Mouse (Mus musculus) layer of hippocampus, postnatal 36 days (tissue): ENCODE data around the gene Hibadh. TPM values are rescaled to one million over a fixed set of nuclear protein-coding genes. Genes with fewer than 3 reads are reported as not detected.
A peak's percentile ranks its signal among the peaks of the same experiment; 100 is the strongest.
"Not testable (repeated sequence)": the region's sequence is repeated elsewhere in the genome, so short reads cannot be mapped to it uniquely, and the experiment has no call there.

ENCODE experiments used
- DNase-seq, 2 experiments: peaks; one replicate each; pipeline ENCODE4 v3.0.0; 2022
- total RNA-seq, 2 experiments: library from RNA; stranded (reverse); gene quantifications; 2 replicates each; pipeline ENCODE4 v1.2.3; 2021

Gene Hibadh
- 10 to 100 TPM; 45.5 to 48.4 TPM for total RNA-seq

DNA sequence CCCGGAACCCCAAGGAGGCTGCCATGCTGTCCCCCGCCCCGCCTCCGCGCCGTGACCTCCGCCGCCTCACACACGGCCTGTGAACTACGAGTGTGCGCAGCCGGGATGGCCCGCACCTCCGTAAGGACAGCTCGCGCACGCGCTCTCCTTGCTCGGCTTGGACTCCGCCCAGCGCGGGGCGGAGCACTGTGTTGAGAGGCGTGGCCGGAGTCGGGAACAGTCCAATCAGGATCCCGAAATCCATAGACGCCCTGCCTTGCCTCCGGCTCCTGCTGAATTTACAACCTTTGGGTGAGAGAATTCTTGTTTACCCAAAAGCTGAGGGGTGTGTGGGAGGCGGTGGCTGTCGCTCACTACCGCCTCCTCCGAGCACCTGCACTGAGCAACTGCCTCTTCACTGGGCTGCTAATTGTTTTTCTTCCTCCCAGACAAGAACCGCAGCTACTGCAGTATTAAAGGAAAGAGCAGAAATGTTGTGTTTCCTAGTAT, at the start of gene Hibadh:
Gene Hibadh, minus strand, starts transcription at position 166 of the 489 bp plus-strand sequence.
- DNase-seq = peak; percentile 95 to 97

DNA sequence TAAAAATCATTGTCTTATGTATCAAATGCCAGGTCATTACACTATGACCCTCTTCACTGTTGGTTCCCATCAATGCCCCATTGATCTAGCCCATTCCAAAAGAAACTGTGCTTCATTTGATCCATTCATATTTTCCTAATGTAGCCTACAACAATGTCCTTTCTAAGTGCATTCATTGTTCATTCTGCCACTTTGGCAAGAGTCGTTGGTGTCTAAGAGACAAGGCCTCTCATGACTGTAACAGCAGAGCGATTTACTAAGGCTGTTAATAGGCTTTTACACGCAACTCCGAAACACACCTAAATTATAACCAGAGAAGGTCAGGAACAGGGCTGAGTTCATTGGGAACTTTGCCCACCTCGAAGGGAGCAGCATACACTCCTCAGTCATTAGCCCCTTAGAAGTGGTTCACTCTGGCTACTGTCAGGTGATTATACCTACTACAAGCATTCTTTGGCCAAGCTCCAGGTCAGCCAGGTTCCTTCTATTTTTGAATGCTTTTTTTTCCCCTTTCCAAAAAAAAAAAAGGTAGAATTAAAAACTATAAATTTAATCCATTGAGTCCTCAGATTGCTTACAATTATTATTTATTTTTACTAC, 46.8 kb upstream of the Hibadh start:
- no peak for DNase-seq

DNA sequence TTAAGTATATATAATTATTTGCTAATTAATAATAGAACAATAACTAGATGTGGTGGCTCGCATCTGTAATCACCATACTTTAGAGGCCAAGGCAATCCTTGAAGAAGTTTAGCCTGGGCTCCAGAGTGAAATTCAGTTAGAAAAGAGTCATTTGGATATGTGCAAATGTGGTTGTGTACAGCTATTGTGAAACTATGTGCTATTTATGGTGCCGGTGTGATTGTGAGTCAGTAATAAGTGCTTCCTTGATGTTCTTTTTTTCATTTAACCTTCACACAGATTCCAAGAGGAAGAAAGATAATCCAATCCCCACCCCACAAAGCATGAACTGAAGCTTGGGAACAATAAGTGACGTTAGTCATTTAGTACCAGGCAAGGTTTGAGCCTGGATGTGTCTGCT, 42.4 kb upstream of the Hibadh start:
- no peak for DNase-seq

DNA sequence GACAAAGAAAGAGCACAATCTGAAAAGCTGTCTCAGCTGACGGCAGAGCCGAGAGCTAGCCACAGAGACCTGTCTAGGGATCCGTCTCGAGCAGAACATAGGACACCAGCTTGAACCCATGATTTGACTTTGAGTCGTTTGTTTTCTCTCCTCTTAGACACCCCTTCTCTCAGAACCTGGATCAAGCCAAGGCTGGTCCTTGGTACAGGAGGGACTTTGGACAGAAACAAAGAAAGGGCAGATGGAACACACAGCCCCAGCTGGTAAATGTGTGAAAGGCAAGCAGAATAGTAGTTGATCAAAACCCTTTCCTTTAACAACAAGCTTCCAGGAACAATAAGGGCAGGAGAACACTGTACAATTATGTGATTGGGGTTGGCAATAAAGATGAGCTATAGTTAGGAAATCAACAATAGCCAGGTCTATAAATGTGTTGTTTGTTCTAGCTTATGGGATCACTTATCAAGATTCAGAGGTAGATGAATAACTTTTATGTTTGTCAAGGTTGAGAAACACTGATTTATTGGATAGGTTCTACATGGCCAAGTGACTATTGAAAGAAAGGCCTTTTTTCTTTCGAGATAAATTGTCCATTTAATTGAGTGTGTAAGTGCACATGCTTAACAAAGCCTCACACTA, 41.8 kb upstream of the Hibadh start:
- DNase-seq = no peak

DNA sequence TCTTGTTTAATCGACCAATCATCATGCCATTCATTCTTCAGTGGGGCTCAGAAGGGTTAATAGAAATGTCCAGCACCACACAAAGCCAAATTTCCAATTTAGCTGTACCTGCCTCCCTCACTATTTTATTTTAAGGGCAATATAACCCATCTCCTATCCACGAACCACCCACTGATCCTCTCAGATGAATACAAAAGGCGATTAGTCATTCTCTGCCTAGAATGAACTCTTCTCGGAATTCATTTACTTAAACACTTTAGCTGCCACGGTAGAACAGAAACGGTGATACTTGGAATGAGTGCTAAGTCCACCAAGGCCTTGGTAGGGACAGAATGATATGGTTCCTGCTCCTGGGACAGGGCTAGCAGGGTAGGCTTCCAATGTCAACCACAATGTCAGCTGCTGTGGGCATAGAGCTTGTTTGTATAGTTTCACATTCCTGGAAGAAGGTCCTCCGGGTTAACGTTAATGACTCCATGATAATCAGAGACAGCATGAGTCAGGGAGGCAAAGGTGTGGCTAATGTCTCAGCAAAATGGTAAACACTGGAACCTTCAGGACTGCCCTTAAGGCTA, 40.4 kb upstream of the Hibadh start:
- no peak for DNase-seq

DNA sequence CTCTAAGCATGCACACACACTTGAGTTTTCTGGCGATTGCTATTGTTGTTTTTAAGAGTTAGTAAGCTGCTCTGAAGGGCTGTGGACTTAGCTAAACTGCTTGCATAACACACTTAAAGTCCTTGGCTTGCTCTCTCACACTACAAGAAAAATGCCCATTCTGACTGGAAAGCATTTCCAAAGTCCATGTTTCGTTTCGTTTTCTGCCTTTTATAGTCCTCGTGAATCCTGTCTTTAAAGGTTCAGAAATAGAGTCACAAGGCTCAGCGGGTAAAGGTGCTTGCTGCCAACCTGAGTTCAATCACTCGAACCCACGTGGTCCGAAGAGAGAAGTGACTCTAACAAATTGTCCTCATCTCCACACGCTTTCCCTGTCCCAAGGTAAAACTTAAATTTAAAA, 39.4 kb upstream of the Hibadh start:
- DNase-seq = no peak

DNA sequence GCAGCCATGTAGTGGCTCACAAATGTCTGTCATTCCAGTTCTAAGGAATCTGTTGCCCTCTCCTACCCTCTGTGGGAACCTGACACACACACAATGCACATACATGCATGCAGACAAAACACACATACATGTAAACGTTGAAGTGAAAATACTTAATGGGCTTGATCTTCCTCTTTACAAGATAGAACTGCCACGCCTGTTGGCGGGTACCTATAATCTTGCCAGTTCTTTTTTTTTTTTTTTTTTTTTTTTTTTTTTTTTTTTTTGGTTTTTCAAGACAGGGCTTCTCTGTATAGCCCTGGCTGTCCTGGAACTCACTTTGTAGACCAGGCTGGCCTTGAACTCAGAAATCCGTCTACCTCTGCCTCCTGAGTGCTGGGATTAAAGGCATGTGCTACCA, 37.3 kb upstream of the Hibadh start:
- not testable (repeated sequence) for DNase-seq

DNA sequence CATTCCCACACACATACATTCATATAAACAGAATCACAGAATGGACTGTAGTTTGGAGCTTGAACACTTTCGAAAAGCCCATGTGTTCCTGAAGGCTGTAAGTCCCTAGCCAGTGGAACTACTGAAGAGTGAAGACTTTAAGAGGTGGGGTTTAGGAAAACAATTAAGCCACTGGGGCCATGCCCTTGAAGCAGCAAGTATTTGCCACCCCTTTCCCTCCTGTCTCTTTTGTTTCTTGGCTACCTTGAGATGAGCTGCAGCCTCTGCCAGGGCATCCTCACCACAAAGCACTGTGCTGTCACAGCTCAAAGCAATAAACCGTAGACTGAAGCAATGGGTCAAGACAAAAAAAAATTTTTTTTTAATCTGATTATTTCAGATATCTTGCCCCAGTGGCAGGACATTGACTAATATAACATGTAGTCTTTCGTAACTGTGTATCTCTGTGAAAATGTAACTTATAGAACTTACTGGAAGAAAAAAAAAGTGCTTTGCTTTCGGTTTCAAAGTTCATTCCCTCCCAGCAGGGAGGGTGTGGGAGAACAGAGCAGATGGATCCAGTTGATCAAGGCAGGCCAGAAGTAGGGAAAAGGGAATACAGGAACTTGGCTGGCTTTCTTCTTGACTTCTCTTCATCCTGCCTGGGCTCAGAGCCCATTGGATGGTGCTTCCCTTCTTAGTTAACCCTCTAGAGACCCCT, 35.2 kb upstream of the Hibadh start:
- no peak for DNase-seq

DNA sequence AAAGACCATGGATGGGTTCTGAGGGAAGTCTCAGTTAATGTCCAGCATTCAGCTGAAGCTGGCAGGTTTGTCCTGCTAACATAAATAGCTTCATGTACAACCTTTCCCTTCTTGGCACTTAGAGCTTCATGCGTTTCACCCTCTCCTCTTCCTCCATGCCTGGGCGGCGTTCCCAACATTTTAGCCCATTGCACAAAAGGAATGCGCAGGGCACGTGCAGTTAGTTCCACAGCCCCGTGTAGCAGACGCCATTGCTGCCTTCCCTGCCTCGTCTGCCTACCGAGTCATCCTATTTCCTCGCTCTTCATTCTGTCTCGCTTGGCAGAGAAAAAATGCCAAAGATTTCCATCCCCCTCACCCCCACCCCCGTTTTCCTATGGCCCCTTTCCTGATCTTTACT, 34.4 kb upstream of the Hibadh start:
- no peak for DNase-seq

DNA sequence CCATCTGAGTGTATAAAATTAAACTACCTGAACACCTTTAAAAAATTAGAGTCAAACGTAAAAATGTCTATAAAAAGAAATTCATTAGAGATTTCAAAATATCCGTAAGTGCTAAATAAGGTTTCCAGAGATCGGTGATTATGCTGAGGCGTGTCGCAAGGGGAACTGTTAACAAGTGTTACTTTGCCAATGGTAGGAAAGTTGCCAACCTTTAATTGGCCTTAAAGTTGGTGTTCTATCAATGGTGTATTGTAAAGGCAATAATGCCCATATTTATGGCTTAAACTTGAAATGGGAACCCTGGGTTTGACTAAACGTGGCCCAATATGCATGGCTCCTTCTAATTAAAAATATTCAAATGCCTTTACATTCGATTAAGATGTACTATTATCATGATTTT, 33.5 kb upstream of the Hibadh start:
- no peak for DNase-seq

DNA sequence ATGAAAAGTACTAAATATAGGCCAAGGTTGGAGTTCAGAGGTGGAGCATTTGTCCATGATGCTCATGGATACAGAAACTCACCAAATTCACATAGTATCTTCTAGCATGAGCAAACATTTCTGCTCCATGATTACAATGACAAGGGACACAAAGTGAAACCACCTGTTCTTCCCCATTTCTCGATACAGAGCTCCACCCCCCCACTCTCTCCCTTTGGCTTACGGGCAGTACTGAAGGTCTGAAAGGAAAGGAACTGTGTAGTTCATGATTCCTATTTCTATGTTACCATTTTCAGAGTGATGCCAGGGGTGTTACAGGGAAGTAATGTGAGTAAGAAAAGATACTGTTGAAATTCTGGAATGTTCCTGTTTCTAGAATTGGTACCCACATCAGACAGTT, 32.4 kb upstream of the Hibadh start:
- no peak for DNase-seq

DNA sequence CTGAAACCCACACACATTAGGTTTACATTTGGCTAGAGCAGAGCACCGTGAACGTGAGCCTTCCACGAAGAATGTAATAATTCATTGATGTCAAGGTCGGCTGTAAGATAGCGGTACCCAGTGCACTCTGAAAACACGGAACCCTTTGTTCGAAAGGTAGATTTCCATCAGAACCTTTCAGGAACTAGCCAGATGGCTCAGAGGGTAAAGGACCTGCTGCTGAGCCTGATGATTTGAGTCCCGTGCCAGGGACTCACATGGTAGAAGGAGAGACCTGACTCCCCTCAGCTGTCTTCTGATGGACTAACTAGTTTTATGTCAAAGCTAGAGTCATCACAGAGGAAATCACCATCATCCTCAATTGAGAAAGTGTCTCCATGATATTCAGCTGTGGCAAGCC, 31.6 kb upstream of the Hibadh start:
- no peak for DNase-seq

DNA sequence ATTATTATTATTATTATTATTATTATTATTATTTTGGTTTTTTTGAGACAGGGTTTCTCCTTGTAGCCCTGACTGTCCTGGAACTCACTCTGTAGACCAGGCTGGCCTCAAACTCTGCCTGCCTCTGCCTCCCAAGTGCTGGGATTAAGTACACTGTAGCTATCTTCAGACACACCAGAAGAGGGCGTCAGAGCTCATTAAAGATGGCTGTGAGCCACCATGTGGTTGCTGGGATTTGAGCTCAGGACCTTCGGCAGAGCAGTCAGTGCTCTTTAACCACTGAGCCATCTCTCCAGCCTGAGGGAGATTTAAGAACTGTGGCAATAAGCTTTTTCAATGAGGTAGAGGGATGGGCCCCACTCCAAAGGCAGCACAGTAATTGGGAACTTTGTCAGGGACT, 29.7 kb upstream of the Hibadh start:
- not testable (repeated sequence) for DNase-seq

DNA sequence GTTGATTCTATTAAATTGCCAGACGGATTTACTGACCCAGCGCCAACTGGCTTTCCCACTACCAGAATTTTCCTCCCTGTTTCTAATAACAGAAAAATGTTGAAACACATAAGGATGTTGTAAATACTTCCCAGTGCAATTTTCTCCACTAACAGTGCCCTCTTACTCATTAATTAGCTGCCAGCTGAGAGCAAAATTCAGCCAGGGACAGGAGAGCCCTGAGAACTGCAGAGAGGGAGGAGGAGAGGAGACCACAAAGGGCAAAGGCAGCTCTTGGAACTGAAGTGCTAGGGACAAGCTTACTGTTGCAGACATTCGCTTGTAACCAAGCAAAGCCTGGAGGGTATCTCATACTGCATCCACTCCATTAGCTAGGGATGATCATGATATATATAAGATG, 27.5 kb upstream of the Hibadh start:
- DNase-seq = no peak

DNA sequence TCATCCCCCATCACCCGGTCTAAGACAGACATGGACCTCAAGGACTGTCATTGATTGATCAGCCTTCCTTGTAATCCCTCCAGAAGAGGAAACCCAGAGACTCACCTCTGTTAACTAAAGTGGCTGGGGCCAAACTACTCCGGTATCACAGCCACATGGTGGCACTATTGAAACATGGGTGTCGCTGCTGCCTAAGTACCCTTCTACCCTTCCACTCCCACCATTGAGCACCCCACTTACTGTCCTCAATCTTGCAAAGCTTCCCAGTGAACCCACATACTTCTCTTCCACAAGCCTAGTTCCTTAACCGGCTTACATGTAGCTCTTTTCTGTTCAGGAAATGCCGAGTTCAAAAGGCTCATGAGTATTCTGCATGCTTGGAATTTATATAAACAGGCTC, 22.8 kb upstream of the Hibadh start:
- no peak for DNase-seq

DNA sequence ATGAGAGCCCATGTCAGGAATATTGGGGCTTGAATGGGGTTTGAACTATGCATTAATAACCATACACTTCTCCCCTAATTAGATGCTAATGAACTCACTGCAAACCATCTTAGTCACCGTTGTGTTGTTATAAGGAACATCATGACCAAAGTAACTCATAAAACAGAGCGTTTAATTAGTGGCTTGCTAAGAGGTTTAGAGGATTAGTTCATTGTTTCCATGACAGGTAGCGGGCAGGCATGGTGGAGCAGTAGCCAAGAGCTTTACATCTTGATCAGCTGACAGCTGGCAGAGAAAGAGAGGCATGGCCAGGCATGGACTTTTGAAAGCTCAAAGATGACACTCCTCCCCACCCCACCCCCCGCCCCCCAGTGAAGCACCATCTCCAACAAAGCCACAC, 15.1 kb upstream of the Hibadh start:
- DNase-seq = no peak

DNA sequence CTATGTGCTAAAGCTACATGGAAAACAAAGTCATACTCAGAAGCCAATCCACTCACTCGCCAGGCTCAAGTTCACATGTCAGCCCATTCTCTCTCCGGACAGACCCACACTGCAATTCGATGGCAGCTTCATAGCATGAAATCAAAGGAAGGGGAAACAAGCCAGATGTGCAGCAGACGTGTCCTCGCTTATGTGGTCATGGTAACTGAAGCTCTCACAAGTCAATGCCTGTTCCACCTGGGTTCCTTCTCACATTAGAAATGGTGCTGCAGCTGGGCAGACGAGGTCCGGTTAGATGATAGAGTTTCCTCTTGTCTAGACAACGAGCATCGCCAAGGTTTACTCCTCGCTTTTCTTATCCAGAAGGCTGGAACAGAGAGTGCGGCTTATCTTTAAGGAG, 8.6 kb upstream of the Hibadh start:
- no peak for DNase-seq

DNA sequence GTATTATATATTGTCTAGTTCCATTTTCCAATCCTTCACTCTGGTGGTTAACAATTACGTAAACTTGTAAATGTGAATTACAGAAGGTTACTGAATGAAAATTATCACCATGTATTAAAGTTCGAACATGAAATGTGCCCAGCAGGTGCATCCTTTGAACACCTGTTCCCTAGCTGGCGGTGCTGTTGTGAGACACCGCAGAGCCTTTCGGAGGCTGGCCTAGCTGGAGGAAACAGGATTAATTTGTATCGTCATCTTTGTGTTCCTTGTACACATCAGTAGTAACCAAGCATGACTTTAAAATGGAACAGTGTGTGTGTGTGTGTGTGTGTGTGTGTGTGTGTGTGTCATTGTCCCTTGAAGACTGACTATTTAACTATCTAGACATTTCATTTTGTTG, 7.8 kb upstream of the Hibadh start:
- no peak for DNase-seq

DNA sequence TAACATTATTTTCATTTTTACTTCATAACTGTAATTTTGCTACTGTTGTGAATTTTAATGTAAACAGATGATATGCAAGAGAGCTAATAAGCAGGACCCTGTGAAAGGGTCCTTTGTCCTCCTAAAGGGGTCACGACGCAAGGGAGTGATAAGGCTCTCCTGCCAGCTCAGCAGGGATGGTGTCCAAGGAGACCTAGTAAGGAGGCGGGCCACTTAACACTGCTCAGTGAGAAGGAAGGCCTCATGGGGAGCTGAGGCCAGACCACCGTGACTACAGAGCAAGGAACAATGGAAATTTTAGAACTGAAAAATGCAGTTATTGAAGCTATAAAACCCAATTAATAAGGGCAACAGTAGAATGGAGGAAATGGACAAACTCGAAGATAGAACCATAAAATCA, 5.7 kb upstream of the Hibadh start:
- DNase-seq = no peak

DNA sequence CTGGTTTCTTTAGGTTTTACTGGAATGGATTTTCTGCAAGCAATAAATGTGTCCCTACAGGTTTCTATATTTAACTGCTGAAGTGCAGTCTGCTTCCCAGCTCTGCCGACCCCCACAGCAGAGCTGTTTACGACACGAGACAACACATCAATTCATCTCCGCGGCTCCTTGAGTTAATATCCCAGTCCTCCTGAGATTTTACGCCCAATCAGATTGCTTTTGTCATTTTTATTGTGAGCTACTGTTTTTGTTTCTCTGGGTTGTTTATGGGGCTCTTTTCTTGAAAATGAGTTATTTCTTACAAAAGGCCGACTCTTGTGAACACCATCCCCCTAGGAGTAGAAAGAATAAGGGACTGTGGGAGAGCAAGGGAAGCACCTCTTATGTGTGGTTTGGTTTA, 2.0 kb upstream of the Hibadh start:
- no peak for DNase-seq

DNA sequence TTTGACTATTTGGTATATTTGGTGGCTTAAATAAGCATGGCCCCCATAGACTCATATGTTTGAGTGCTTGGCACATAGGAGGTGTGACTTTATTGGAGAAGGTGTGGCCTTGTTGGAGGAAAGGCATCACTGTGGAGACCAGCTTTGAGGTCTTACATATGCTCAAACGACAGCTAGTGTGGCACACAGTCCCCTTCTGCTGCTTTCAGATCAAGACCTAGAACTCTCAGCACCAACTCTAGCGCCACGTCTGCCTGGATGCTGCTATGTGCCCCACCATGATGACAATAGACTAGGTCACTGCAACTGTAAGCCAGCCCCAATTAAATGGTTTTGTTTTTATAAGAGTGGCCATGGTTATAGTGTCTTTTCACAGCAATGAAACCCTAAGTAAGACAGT, 887 bp upstream of the Hibadh start:
- no peak for DNase-seq

DNA sequence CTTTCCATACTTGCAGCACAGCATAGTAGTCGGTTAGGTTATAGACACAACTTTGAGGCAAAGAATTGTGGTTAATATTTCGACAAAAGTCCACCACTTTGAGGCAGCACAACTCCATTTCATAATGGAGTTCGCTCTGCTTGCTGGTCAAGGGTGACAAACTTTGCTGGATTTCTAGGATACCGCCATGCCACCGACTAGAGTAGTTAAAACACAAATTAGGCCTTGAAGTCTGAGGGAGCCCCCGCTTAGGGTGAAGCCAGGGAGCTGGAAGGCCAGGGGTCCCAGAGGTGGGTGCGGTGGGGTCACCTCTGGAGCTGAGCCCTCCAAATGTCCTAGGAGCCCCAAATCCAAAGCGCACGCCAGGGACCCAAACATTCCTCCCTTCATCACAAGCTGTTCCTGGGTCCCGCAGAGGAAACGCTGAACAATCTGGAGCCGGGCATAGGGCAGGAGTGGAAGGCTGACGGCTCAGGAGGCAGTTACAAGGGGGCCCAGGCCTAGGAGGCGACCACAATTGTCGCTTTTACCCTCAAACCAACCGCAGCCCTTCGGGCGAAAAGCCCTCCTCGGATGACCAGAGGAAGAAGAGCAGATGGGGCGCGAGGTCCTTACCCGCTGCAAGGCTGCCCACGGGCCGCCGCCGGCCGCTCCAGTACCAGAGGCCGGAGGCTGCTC, 504 bp downstream of the Hibadh start:
- no peak for DNase-seq
